Mouse (Mus musculus) adipose tissue, adult 10 weeks (tissue): Measurements from ENCODE around the gene Sap18b. TPM values are rescaled to one million over a fixed set of nuclear protein-coding genes. Genes with fewer than 3 reads are reported as not detected.

ENCODE experiments used
- polyA plus RNA-seq: library from polyadenylated mRNA; stranded (reverse); fragments of 350-450 nt; fragmentation: Illumina TruSeq; extraction: RNeasy Lipid Tissue Mini Kit (QIAGEN cat#74804); gene quantifications from one replicate; pipeline ENCODE4 v1.2.3, GENCODE M21; 2014; ENCODE audit warnings: low read depth, low replicate concordance

Gene Sap18b
- polyA plus RNA-seq: 83.4 TPM

GRCm38 (mm10) chr8:95825162-95825561, at the start of gene Sap18b:
Gene Sap18b (plus strand): TSS chr8:95825346.

GRCm38 (mm10) chr8:95807331-95807843, 17.8 kb upstream of the Sap18b start, which contains the start of gene Cnot1:
Gene Cnot1 (minus strand): TSS chr8:95807464.

GRCm38 (mm10) chr8:95853102-95853843, 28.1 kb downstream of the Sap18b start, which contains the start of gene Slc38a7:
Gene Slc38a7 (minus strand): TSS chr8:95853539.

Other genes starting within 250 kb of the Sap18b start
- 3.7 TPM for gene Prss54, start 249.0 kb upstream of the Sap18b start, polyA plus RNA-seq
- 4.0 TPM for gene Gins3, start 191.9 kb upstream of the Sap18b start, polyA plus RNA-seq
- 51.5 TPM for gene Ndrg4, start 148.4 kb upstream of the Sap18b start, polyA plus RNA-seq
- gene Setd6, start 109.5 kb upstream of the Sap18b start, polyA plus RNA-seq: 17.6 TPM
- 78.2 TPM for gene Cnot1, start 17.9 kb upstream of the Sap18b start, polyA plus RNA-seq
- gene Slc38a7, start 28.2 kb downstream of the Sap18b start, polyA plus RNA-seq: 16.9 TPM
- gene Got2, start 63.2 kb downstream of the Sap18b start, polyA plus RNA-seq: 415 TPM